Mouse (Mus musculus) liver, embryonic 11.5 days (tissue): ENCODE measurements around the gene Rnf166. TPM values are rescaled to one million over a fixed set of nuclear protein-coding genes. Genes with fewer than 3 reads are reported as not detected.
A peak's percentile ranks its signal among the peaks of the same experiment; 100 is the strongest.

Experiments used
- ATAC-seq: fragments of 200-750 bp; cut with Nextera tagmentation; replicated peaks from 2 replicates; pipeline ENCODE4 v1.8.0; 2017; ENCODE audit warnings: moderate number of reproducible peaks, mild to moderate bottlenecking, moderate TSS enrichment, moderate library complexity; ENCODE audit not compliant: low FRiP score
- DNase-seq: peaks from one replicate; pipeline ENCODE4 v3.0.0-alpha.2; 2017; ENCODE audit warnings: low spot score
- H3K27ac ChIP-seq: fragments of 300-500 bp; sonication (generic); 2 replicates; pipeline ENCODE4 v1.5.1; 2014; ENCODE audit warnings: mild to moderate bottlenecking, low read depth, low read length, control low read depth
- H3K27me3 ChIP-seq: fragments of 300-500 bp; sonication (generic); replicated peaks from 2 replicates; pipeline ENCODE4 v1.6.1; 2014; ENCODE audit warnings: low read length, mixed read lengths; ENCODE audit not compliant: control insufficient read depth, insufficient read depth
- H3K36me3 ChIP-seq: fragments of 300-500 bp; sonication (generic); 2 replicates; pipeline ENCODE4 v1.6.1; 2014; ENCODE audit warnings: mild to moderate bottlenecking, low read length, moderate library complexity, mixed read lengths; ENCODE audit not compliant: control insufficient read depth, insufficient read depth
- H3K4me1 ChIP-seq: fragments of 300-500 bp; sonication (generic); replicated peaks from 2 replicates; pipeline ENCODE4 v1.6.1; 2014; ENCODE audit warnings: low read length, mixed read lengths; ENCODE audit not compliant: control insufficient read depth, insufficient read depth
- H3K4me2 ChIP-seq: fragments of 300-500 bp; sonication (generic); 2 replicates; pipeline ENCODE4 v1.6.1; 2014; ENCODE audit warnings: mild to moderate bottlenecking, control low read depth, moderate library complexity
- H3K4me3 ChIP-seq: fragments of 300-500 bp; sonication (generic); 2 replicates; pipeline ENCODE4 v1.5.1; 2014; ENCODE audit warnings: low read depth, low read length, control low read depth
- H3K9ac ChIP-seq: fragments of 300-500 bp; sonication (generic); 2 replicates; pipeline ENCODE4 v1.6.1; 2014; ENCODE audit warnings: low read depth, low read length, control low read depth
- H3K9me3 ChIP-seq: fragments of 300-500 bp; sonication (generic); 2 replicates; pipeline ENCODE4 v1.6.1; 2016; ENCODE audit warnings: low read length, inconsistent platforms, mixed read lengths; ENCODE audit not compliant: control insufficient read depth
- whole genome bisulfite sequencing: fragments of 180-500 bp; shearing (Covaris S2); extraction: QIAGEN DNeasy Blood & Tissue Kit; methylation state at CpG from one replicate; pipeline ENCODE4 v1.1.7; 2014; 5-methylcytosine and 5-hydroxymethylcytosine counted together
- polyA plus RNA-seq: library from polyadenylated mRNA; unstranded; fragments of >200 nt; fragmentation: Nextera tagmentation; extraction: Ambion mirVana; gene quantifications from 2 replicates; pipeline ENCODE4 v1.2.1, GENCODE M21; 2014

Rnf166 gene
- polyA plus RNA-seq, 1 experiment from 2014 or later = 26.8 TPM

DNA sequence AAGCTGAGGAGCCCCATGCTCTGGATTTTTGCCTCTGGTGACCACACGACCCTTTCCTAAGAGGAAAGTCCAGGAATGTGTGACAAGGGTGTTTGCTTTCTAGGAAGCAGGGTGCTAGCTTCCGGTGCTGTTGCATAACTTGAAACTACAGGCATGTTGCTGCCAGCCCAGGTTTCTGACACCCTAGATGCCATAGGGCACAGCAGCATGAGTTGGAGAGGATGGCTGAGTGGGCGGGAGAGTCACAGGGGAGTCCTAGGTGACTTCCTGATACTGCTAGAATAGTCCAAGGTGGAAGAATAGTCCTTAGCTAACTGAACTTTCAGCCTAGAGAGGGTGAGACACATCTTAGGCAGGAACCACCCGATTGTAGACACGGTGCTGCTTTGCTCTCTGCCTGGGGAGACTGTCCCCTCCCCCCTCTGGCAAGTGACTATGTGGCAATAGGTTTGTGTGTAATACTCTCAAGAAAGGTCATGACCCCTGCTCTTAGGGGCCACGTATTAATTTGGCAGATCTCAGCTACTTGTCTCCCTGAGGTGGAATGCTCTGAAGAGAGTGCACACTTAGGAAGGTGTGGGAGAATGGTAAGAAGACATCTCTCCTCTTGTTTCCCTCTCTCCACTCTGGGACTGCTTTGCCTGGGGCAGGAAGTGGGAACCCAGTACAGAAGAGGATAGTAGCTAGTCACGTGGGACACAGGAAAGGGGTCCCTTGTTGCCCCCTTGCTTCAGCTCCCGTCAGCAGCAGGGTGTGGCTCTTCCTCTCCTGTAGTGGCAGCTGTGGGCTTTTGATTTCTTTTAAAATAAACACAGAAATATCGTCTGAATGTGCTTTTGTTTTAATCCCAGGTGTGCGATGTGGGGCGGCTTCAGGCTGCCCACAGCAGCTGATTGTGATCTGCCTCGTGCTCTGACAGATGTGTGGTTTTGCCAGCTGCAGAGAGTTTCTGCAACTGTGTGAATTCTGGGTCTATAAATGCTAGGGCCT, 11.9 kb downstream of the Rnf166 start:
- ATAC-seq = no peak
- Histone ChIP-seq H3K27ac (peak overlapping the region; percentile 28; the same call in 1 of the 2 replicates), H3K9ac (no peak overlapping the region), H3K27me3 (peaks cover 24% of the 10 kb centered on the region), H3K36me3 (peaks cover 9% of the 10 kb centered on the region; the same call in 1 of the 2 replicates), H3K4me3 (no peak overlapping the region), H3K9me3 (no peaks in the 10 kb centered on the region), H3K4me2 (peak overlapping the region; percentile 33; the same call in 1 of the 2 replicates), H3K4me1 (peaks cover 36% of the 10 kb centered on the region)
- no peak for DNase-seq
- WGBS = 39% methylated on average over 12 of the region's 12 CpGs

DNA sequence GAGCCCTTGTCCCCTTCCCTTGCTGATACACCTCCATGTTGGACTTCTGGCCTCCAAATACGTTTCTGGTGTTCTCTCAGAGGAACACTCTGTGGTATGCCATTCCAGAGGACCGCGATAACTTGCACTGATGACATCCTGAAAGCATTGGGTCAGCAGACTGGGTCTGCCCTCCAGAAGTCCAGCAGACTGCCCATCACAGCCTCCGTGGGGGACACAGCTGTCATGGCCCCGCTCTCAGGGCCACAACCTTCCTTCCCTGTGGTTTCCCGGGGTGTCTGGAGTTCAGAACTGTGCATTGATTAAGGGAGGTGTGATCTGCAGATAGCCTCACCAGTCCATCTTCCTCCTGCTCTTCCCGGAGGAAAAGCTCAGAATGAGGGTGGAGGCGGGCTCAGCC, 13.4 kb downstream of the Rnf166 start:
- no peak overlapping the region for H3K4me3 ChIP-seq
- 0 out of 2 replicates have a peak, but pooled peaks cover 7% of the 10 kb centered on the region for H3K36me3 ChIP-seq
- H3K9ac ChIP-seq = no peak overlapping the region
- WGBS = 54% methylated on average over 8 of the region's 8 CpGs
- DNase-seq (no peak), ATAC-seq (no peak)
- peaks cover 29% of the 10 kb centered on the region for H3K27me3 ChIP-seq
- H3K4me2 ChIP-seq = no peak overlapping the region
- H3K27ac ChIP-seq = no peak overlapping the region
- peaks cover 36% of the 10 kb centered on the region for H3K4me1 ChIP-seq
- no peaks in the 10 kb centered on the region for H3K9me3 ChIP-seq

GRCm38 (mm10) chr8:122461473-122462148, 14.3 kb downstream of the Rnf166 start:
- no peak for ATAC-seq
- peak overlapping the region; percentile 69 for H3K4me2 ChIP-seq
- H3K9ac ChIP-seq = no peak overlapping the region
- no peaks in the 10 kb centered on the region for H3K36me3 ChIP-seq
- no peak overlapping the region for H3K27ac ChIP-seq
- H3K27me3 ChIP-seq = peaks cover 35% of the 10 kb centered on the region
- no peak overlapping the region for H3K4me3 ChIP-seq
- WGBS = 64% methylated on average over 11 of the region's 11 CpGs
- DNase-seq = no peak
- H3K4me1 ChIP-seq = peaks cover 36% of the 10 kb centered on the region
- no peaks in the 10 kb centered on the region for H3K9me3 ChIP-seq

GRCm38 (mm10) chr8:122460524-122461472, 15.1 kb downstream of the Rnf166 start, which contains the start of gene Snai3:
TSS of gene Snai3 (minus strand) at chr8:122460733.
- 5% methylated on average over 55 of the region's 56 CpGs for WGBS
- H3K27me3 ChIP-seq = peaks cover 35% of the 10 kb centered on the region
- no peaks in the 10 kb centered on the region for H3K9me3 ChIP-seq
- no peak within 1 kb of the TSS for H3K27ac ChIP-seq
- peak within 1 kb of the TSS; percentile 40 for H3K4me3 ChIP-seq
- ATAC-seq (peak; percentile 78), DNase-seq (peak; percentile 69)
- H3K9ac ChIP-seq = no peak within 1 kb of the TSS
- no peaks in the 10 kb centered on the region for H3K36me3 ChIP-seq
- H3K4me2 ChIP-seq = peak within 1 kb of the TSS; percentile 69
- peaks cover 36% of the 10 kb centered on the region for H3K4me1 ChIP-seq

DNA sequence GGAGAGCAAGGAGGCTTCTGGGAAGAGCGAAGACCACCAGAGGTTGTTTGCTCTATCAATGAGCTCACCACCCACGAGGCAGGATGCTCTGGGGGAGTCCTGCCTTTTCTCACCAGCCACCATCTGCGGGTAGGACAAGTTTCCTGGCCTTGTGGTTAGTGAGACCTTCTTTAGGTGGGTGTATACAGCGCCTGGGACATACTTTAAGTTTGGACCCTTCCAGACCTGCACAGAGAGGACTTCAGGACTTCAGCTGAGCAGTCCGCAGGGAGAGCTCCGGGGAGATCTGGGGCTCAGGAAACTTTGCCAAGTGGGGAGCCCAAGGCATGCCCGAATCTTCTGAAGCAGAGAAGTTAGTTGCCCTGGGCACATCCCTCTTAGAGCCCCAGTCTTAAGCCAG, 15.9 kb downstream of the Rnf166 start:
- Histone ChIP-seq H3K4me1 (peaks cover 34% of the 10 kb centered on the region), H3K36me3 (no peaks in the 10 kb centered on the region), H3K9ac (no peak overlapping the region), H3K27ac (no peak overlapping the region), H3K4me3 (peak overlapping the region; percentile 40), H3K27me3 (peaks cover 35% of the 10 kb centered on the region), H3K4me2 (peak overlapping the region; percentile 69), H3K9me3 (no peaks in the 10 kb centered on the region)
- DNase-seq = no peak
- 23% methylated on average over 7 of the region's 7 CpGs for WGBS
- ATAC-seq = no peak

DNA sequence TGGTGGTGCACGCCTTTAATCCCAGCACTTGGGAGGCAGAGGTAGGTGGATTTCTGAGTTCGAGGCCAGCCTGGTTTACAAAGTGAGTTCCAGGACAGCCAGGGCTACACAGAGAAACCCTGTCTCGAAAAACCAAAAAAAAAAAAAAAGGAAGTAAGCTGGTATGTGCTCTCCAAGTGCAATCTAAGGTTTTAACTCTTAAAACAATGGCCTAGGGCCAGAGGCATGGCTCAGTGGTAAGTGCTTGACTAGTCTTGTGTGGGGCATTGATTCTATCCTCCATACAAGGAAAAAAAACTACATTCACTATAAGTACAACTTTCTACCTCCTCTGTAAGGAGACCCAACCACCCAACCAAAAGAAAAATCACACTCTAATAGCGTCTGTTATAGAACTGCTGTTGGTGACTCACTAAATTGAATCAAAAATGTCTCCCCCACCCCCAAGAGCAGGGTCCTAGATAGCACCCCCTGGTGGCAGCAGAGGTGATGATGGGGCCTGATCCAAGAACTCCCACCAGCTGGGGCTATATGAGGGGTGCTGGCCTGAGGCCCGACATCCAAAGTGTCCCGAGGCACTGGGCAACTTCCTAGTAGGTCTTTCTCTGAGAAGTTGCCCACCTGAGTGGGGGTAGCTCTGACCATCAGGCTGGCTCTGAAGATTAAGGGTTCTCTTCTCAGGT, 16.5 kb downstream of the Rnf166 start:
- peaks cover 35% of the 10 kb centered on the region for H3K27me3 ChIP-seq
- 49% methylated on average over 6 of the region's 6 CpGs for WGBS

GRCm38 (mm10) chr8:122457171-122457570, 18.7 kb downstream of the Rnf166 start:
- peaks cover 10% of the 10 kb centered on the region for H3K4me1 ChIP-seq
- H3K9ac ChIP-seq = no peak overlapping the region
- H3K4me2 ChIP-seq = no peak overlapping the region
- H3K4me3 ChIP-seq = no peak overlapping the region
- ATAC-seq = no peak
- DNase-seq = no peak
- 73% methylated on average over 11 of the region's 11 CpGs for WGBS
- peaks cover 35% of the 10 kb centered on the region for H3K27me3 ChIP-seq
- H3K9me3 ChIP-seq = no peaks in the 10 kb centered on the region
- H3K27ac ChIP-seq = no peak overlapping the region
- H3K36me3 ChIP-seq = no peaks in the 10 kb centered on the region

More for the DNA sequence above, 16.5 kb downstream of the Rnf166 start:
- Histone ChIP-seq H3K9me3 (no peaks in the 10 kb centered on the region), H3K36me3 (no peaks in the 10 kb centered on the region), H3K4me2 (no peak overlapping the region), H3K4me1 (peaks cover 28% of the 10 kb centered on the region), H3K4me3 (no peak overlapping the region), H3K9ac (no peak overlapping the region), H3K27ac (no peak overlapping the region)
- DNase-seq (no peak), ATAC-seq (no peak)
